Mouse (Mus musculus): ENCODE data around the gene Mex3a. TPM values are rescaled to one million over a fixed set of nuclear protein-coding genes. Genes with fewer than 3 reads are reported as not detected.

The Mex3a gene
- polyA plus RNA-seq, 1 experiment from 2014 or later = 12.5 TPM

GRCm38 (mm10) chr3:88503881-88504746, 28.1 kb upstream of the Mex3a start:
- H3K9ac ChIP-seq (ENCODE audit: low read depth, low read length) = no peak overlapping the region
- H3K4me1 ChIP-seq (replicated peaks; ENCODE audit: insufficient read depth, low read length) = peaks cover 26% of the 10 kb centered on the region
- H3K4me3 ChIP-seq (replicated peaks; ENCODE audit: low read depth, low read length) = no peak overlapping the region
- H3K27ac ChIP-seq = 0 out of 2 replicates have a peak overlapping the region, but pooled peaks have one; percentile 87
- no peaks in the 10 kb centered on the region for H3K36me3 ChIP-seq (ENCODE audit: insufficient read depth, low read length)
- 45% methylated on average over 8 of the region's 8 CpGs for WGBS
- no peak for TF ChIP-seq CTCF (IDR thresholded peaks at IDR 0.05; ENCODE audit: low read depth)
- ATAC-seq (replicated peaks; ENCODE audit: low FRiP score, low read depth) (no peak), DNase-seq (ENCODE audit: low spot score) (no peak)
- H3K9me3 ChIP-seq (replicated peaks; ENCODE audit: low read length) = no peaks in the 10 kb centered on the region
- no peaks in the 10 kb centered on the region for H3K27me3 ChIP-seq (ENCODE audit: insufficient read depth, low read length)
- no peak overlapping the region for H3K4me2 ChIP-seq (ENCODE audit: low read length)

- no peak for TF ChIP-seq CTCF (IDR thresholded peaks at IDR 0.05; ENCODE audit: low read depth)
- Histone ChIP-seq H3K4me3 (replicated peaks; ENCODE audit: low read depth, low read length) (no peak overlapping the region), H3K9me3 (replicated peaks; ENCODE audit: low read length) (no peaks in the 10 kb centered on the region), H3K9ac (ENCODE audit: low read depth, low read length) (no peak overlapping the region), H3K27ac (no peak overlapping the region), H3K4me1 (replicated peaks; ENCODE audit: insufficient read depth, low read length) (peaks cover 28% of the 10 kb centered on the region), H3K27me3 (ENCODE audit: insufficient read depth, low read length) (no peaks in the 10 kb centered on the region), H3K4me2 (ENCODE audit: low read length) (no peak overlapping the region), H3K36me3 (ENCODE audit: insufficient read depth, low read length) (no peaks in the 10 kb centered on the region)
- DNase-seq (ENCODE audit: low spot score) (no peak), ATAC-seq (replicated peaks; ENCODE audit: low FRiP score, low read depth) (no peak)
- 74% methylated on average over 6 of the region's 6 CpGs for WGBS
Observed at GRCm38 (mm10) chr3:88505081-88505480, 27.1 kb upstream of the Mex3a start.

GRCm38 (mm10) chr3:88505765-88506164, 26.4 kb upstream of the Mex3a start:
- Histone ChIP-seq H3K9ac (ENCODE audit: low read depth, low read length) (no peak overlapping the region), H3K9me3 (replicated peaks; ENCODE audit: low read length) (no peaks in the 10 kb centered on the region), H3K27me3 (ENCODE audit: insufficient read depth, low read length) (no peaks in the 10 kb centered on the region), H3K4me2 (ENCODE audit: low read length) (no peak overlapping the region), H3K4me3 (replicated peaks; ENCODE audit: low read depth, low read length) (no peak overlapping the region), H3K27ac (no peak overlapping the region), H3K4me1 (replicated peaks; ENCODE audit: insufficient read depth, low read length) (peaks cover 30% of the 10 kb centered on the region), H3K36me3 (ENCODE audit: insufficient read depth, low read length) (no peaks in the 10 kb centered on the region)
- DNase-seq (ENCODE audit: low spot score) (no peak), ATAC-seq (replicated peaks; ENCODE audit: low FRiP score, low read depth) (no peak)
- 47% methylated on average over 7 of the region's 7 CpGs for WGBS
- TF ChIP-seq CTCF (IDR thresholded peaks at IDR 0.05; ENCODE audit: low read depth) = no peak

GRCm38 (mm10) chr3:88509250-88509649, 22.9 kb upstream of the Mex3a start:
- ATAC-seq (replicated peaks; ENCODE audit: low FRiP score, low read depth) (peak; percentile 11), DNase-seq (ENCODE audit: low spot score) (no peak)
- Histone ChIP-seq H3K9ac (ENCODE audit: low read depth, low read length) (peak overlapping the region; percentile 40; the same call in 1 of the 2 replicates), H3K36me3 (ENCODE audit: insufficient read depth, low read length) (no peaks in the 10 kb centered on the region), H3K4me3 (replicated peaks; ENCODE audit: low read depth, low read length) (peak overlapping the region; percentile 13), H3K4me1 (replicated peaks; ENCODE audit: insufficient read depth, low read length) (peaks cover 30% of the 10 kb centered on the region), H3K27ac (peak overlapping the region; percentile 84), H3K27me3 (ENCODE audit: insufficient read depth, low read length) (no peaks in the 10 kb centered on the region), H3K4me2 (ENCODE audit: low read length) (peak overlapping the region; percentile 46), H3K9me3 (replicated peaks; ENCODE audit: low read length) (no peaks in the 10 kb centered on the region)
- TF ChIP-seq CTCF (IDR thresholded peaks at IDR 0.05; ENCODE audit: low read depth) = no peak
- WGBS = 64% methylated on average over 3 of the region's 3 CpGs

GRCm38 (mm10) chr3:88509692-88510420, 22.3 kb upstream of the Mex3a start, which contains the start of gene Lmna:
Lmna (minus strand) TSS chr3:88509956.
- peak within 1 kb of the TSS; percentile 40 for H3K9ac ChIP-seq (ENCODE audit: low read depth, low read length)
- H3K4me2 ChIP-seq (ENCODE audit: low read length) = peak within 1 kb of the TSS; percentile 46
- DNase-seq (ENCODE audit: low spot score) (peak; percentile 97), ATAC-seq (replicated peaks; ENCODE audit: low FRiP score, low read depth) (peak; percentile 97)
- no peaks in the 10 kb centered on the region for H3K9me3 ChIP-seq (replicated peaks; ENCODE audit: low read length)
- no peaks in the 10 kb centered on the region for H3K36me3 ChIP-seq (ENCODE audit: insufficient read depth, low read length)
- peaks cover 30% of the 10 kb centered on the region for H3K4me1 ChIP-seq (replicated peaks; ENCODE audit: insufficient read depth, low read length)
- no peaks in the 10 kb centered on the region for H3K27me3 ChIP-seq (ENCODE audit: insufficient read depth, low read length)
- under 1% methylated on average over 29 of the region's 31 CpGs for WGBS
- TF ChIP-seq CTCF (IDR thresholded peaks at IDR 0.05; ENCODE audit: low read depth) = peak; percentile 57
- peak within 1 kb of the TSS; percentile 13 for H3K4me3 ChIP-seq (replicated peaks; ENCODE audit: low read depth, low read length)
- H3K27ac ChIP-seq = peak within 1 kb of the TSS; percentile 84

All from kidney, postnatal 0 days (tissue).